Mouse (Mus musculus) large intestine, adult 2 months (tissue): ENCODE results near the gene Ccdc88a. TPM values are rescaled to one million over a fixed set of nuclear protein-coding genes. Genes with fewer than 3 reads are reported as not detected.
"Not testable (repeated sequence)": the region's sequence is repeated elsewhere in the genome, so short reads cannot be mapped to it uniquely, and the experiment has no call there.

Experiments used
- DNase-seq: peaks from one replicate; pipeline ENCODE4 v3.0.0-alpha.2; 2012; ENCODE audit warnings: low read depth, low spot score
- WGBS: fragments of 180-500 bp; shearing (Covaris S2); methylation state at CpG from one replicate; pipeline ENCODE4 v1.1.7; 2018; 5-methylcytosine and 5-hydroxymethylcytosine counted together
- polyA plus RNA-seq: library from polyadenylated mRNA; depleted of rRNA; stranded (reverse); fragments of >200 nt; gene quantifications from 2 replicates; pipeline ENCODE4 v1.2.3, GENCODE M21; 2012

Gene Ccdc88a
- polyA plus RNA-seq, 1 experiment, result 0.17 TPM

DNA sequence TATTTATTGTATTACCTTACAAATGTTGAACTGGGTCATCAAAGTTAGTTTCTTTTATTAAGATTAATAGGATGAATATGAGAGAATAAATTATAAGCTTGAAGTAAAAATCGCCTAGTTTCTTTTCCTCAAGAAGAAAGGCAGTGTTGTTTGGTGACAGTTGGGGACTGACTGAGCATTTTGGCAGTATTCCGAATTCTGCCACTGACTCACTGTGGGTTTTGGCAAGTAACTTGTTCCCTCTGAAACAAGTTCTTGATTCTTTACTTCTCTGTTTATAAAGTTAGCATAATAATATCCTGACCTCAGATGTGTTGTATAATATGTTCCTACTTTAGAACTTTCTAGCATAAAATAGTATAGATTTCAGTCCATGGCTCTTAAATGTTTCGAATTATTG, 55.3 kb downstream of the Ccdc88a start:
- 62% methylated on average over 3 of the region's 3 CpGs for WGBS
- no peak for DNase-seq

DNA sequence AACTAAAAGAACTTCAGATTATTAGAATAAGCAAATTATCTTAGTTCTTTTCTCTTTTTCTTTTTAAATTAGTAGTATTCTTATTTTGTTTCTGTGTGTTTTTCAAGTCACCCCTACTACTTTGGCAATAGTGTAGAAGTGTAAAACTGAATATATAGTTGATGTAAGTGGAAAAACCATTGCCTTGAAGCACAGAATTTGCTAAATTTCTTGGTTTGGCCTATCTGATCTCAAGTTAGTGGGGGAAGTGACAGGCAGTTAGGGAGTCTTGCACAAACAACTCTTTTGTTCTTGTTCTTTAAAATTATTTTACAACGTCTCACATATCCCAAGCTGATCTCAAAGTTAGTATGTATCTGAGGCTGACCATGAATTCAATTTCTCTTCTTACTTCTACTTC, 57.6 kb downstream of the Ccdc88a start:
- no peak for DNase-seq
- WGBS, result 65% methylated on average over 1 of the region's 1 CpGs

DNA sequence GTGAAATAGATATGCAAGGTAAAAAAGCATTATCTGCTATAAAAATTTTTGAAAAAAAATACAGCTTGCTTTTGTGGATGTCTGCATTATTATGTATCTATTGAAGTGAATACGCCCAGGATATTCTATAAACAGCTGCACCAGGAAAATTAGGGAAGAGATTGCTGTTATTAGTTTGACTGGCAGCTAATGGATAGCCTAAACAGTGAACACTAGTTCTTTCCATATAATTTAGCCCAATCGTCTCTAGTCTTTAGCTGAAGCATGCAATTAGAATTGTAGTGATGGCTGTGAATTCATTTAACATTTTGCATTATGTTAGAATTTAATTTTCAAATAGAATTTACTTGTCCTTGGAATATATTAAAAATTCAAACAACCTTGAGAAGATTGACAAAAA, 75.3 kb downstream of the Ccdc88a start:
- WGBS, result 84% methylated on average over 2 of the region's 2 CpGs
- DNase-seq, result no peak

DNA sequence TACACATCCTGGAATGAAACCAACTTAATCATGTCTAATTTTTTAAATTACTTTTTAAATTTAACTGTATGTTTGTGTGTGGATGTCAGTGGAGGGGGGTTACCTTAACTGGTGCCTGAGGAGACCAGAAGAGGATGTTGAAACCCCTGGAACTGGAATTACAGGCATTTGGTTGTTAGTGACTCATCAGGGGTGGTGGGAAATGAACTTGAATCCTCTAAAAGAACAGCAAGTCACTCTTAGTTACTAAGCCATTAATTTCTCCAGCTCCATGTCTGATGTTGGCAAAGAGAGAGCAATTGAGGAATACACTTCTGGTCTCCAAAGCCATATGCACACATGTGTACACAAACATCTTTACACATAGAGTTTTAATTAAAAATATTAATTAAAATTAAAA, 101.2 kb downstream of the Ccdc88a start:
- no peak for DNase-seq

DNA sequence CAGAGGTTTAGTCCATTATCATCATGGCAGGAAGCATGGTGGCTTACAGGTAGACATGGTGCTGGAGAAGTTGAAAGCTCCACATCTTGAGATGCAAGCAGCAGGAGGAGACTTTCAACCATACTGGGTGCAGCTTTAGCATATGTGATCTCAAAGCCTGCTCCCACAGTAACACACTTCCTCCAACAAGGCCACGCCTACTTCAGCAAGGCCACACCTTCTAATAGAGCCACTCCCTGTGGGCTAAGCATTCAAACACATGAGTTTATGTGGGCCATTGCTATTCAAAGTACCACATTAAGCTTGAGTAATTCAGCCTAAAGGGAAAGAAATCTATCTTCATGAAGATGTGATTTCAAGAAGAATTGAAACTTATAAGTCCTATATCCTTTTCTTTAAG, 119.7 kb downstream of the Ccdc88a start:
- no peak for DNase-seq
- 90% methylated on average over 1 of the region's 1 CpGs for WGBS

DNA sequence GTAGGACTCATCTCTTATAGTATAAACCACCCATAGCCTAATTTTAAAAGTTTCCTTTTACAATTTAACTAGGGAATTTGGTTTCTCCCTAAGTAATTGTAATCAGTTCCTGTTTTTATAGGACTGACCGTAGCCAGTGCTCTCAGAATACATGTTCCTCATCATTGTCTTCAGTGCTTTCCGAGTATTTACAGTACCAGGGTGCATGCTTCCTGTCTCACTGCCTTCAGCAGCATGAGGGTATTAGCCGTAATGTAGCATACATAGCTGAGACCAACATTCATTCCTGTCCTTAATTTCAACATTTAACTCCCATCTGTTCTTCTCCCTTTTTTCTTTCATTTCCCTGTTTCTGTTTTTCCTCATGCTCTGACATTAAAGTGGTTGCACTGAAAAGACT, 123.5 kb downstream of the Ccdc88a start:
- WGBS, result 77% methylated on average over 3 of the region's 3 CpGs
- no peak for DNase-seq

DNA sequence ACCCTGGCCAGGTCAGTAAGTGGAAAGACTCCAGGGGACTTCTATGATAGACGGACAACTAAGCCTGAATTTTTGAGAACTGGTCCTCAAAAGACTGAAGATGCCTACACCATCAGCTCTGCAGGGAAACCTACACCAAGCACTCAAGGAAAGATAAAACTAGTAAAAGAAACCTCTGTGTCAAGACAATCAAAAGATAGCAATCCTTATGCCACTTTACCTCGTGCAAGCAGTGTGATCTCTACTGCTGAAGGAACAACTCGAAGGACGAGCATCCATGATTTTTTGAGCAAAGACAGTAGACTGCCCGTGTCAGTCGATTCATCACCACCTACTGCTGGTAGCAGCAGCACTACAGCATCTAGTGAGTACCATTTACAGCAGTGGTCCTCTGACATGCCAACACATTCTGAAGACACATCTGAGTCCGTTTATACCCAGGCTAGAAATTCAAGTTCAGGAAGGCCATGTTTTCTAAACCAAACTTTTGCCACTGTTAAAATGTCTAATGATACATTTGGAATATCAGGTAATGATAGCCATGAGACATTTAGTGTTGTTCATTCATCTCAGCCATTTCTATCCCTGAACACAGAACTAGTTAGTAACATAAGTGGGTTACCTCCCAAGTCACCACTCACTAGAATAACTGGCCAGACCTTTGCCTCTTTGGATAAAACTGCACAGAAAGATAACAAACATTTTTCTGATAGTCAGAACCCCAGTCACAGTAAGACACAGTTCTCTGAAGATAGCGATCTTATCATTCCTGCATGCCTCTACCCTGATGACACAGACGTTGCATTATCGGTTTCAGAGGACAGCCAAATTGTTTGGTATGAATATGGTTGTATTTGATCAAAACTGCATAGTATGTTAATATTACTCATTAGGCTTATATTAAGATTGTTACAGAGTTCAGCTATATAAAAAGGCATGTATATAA, 130.8 kb downstream of the Ccdc88a start:
- DNase-seq, result no peak
- WGBS, result 89% methylated on average over 10 of the region's 10 CpGs

DNA sequence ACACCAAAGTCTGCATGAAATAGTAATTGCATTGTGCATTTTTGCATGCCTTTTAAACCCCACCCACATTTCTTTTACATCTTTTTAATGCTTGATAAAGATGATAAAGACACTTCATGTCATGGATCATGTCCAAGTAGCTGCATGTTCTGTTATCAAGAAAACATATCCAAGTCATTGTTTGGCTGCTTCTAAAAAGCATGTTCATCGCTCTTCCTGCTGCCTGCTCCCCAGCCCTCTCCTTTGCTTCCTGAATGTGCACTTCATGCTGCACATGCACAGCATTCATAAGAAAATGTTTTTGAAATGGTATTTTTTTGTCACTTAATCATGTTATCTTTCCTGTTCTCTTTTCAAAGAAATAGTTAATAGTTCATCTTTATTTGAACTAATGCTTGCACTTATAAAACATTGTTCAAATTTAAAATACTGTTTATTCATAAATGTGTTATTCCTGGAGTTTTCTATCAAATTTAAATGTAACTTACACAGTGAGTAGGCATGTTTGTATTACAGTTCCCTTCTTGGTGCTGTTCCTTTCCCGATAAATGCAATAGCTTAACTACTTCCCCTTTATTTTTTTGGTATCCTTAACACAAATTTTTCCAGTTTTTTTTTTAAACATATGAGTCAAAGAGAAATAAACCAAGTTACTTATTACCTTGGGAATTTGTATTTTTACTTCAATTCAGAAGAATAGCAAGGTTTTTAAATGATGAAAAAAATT, 131.6 kb downstream of the Ccdc88a start:
- WGBS, result 87% methylated on average over 2 of the region's 2 CpGs

DNA sequence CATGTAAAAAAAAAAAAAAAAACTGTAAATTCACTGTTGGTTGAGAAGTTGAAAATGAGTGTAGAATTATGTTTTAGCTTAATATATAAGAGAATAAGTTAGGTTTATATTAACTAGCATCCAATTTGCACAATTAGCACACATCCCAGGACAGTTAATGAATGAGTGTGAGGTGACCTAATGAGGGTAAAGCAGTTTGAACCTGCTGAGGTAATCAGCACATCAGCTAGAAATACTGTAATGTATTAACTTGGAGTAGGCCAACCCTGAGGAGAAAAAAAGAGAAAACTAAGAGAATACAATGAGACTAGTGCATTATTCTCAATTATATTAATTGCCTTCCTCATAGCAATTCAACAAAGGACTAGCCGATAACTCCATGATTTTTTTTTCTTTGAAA, 136.0 kb downstream of the Ccdc88a start:
- DNase-seq, result no peak
- WGBS, result 100% methylated on average over 1 of the region's 1 CpGs

More for the DNA sequence above, 131.6 kb downstream of the Ccdc88a start:
- DNase-seq, result no peak

DNA sequence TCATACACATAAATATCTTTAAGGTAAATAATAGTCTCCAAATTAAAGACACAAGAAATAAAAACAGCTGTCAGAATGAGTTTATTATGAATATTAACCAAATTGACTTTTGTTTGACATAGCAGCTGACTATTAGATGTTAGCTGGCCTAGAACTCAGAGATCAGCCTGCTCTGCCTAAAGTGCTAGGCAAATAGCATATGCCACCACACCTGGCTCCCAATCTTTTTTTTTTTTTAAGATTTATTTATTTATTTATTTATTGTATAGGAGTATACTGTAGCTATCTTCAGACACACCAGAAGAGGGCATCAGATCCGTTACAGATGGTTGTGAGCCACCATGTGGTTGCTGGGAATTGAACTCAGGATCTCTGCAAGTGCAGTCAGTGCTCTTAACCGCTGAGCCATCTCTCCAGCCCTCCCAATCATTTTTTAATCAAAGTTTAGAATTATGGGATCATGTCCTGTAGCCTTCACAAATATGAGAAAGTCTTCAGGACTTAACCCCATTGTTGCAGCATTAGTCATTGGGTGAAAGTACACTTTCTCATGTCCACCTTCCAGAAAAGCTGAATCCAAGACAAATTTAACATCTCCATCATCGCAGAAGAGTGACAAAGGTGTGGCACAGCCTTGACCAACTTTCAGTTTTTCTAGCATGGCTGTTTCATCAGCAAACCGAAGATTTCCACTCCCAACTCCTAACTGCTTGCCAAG, 139.5 kb downstream of the Ccdc88a start:
- 83% methylated on average over 4 of the region's 4 CpGs for WGBS
- no peak for DNase-seq

DNA sequence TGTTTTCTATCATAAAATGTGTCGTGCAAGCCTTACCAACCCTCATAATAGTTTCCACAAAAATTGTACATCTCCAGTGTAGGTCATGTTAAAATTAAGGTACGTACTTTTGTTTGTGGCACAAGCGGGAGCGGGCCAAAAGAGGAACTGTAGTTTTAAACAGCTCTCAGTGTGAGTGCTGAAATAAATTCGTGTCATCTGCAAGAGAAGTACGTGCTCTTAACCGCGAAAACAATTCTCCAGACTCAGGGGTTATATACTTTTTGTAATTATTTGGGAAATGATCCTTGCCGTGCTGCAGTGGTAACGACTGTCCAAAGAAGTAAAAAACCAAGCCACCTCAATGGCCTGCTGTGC, 140.8 kb downstream of the Ccdc88a start:
- no peak for DNase-seq
- WGBS, result 15% methylated on average over 10 of the region's 10 CpGs

DNA sequence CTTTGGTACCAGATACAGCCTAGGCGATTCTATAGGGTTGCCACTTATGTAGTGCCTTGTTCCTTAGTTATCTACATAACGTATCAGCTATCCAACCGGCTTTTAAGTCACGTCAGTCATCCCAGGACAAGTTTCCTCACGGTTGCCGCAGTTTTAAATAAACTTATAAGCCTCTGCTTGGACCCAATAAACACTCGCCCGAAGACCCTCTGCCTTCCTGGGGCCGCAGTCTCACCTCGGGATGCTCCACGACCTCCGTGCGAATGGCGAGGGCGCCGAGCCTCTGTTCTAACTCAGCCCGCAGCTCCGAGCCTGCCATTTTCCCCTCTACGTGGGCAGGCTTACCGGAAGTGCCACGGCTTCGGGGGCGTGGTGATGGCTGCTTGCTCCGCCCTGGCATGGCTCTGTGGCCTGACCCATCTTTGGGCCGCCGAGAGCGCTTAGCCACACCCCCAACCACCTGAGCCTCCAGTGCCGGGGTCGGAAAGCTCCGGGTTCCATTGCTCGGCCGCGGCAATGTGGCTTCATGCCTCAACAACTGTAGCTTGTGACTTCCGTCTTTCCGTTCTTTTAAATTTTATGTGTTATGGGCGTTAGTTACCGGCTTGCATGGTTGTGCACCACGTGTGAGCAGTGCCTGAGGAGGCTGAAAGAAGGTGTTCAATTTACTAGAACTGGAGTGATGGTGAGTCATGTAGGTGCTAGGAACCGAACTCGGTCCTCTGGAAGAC, 141.4 kb downstream of the Ccdc88a start, which contains the start of gene Prorsd1:
Gene Prorsd1 (minus strand): TSS at position 352 of the 731 bp plus-strand sequence.
- peak; percentile 75 for DNase-seq
- WGBS, result under 1% methylated on average over 40 of the region's 40 CpGs

DNA sequence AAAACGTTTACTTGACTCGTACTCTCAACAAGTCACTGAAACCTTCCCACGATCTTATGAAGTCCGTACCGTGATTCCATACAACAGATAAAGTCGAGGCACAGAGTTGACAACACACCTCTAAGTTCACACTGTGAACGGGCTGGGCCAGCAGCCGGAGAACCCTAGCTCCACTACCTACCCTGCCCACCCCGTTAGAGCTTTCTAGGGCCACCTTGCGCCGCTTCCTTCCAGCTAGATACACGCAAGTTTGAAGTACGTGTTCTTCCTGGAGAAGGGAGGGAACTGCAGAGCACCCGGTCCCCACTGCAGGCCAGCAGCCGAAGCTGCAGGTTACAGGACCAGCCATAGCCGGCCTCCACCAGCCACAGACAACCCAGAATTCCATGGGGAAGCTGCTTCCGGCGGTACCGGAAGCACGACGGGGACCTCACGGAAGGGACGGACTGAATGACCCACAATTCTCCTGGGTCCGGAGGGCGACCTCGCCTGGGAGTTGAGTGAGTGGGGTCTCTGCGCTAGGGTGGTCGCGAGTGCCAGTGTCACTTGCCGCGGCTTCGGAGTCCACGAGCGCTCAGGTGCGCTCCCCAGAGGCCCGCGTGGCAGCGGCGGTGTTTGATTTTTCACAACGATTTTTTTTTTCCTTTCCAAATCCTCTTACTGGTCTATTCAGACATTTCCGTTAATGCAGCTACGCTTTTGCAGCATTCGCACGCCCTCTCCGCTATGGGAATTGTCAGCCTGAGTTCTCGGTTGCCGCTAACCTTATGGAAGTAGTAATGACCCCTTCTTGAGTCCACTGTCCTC, 152.7 kb downstream of the Ccdc88a start, which contains the start of gene Mtif2:
Gene Mtif2 (plus strand): TSS at position 421 of the 807 bp plus-strand sequence.
- WGBS, result 2% methylated on average over 47 of the region's 47 CpGs

DNA sequence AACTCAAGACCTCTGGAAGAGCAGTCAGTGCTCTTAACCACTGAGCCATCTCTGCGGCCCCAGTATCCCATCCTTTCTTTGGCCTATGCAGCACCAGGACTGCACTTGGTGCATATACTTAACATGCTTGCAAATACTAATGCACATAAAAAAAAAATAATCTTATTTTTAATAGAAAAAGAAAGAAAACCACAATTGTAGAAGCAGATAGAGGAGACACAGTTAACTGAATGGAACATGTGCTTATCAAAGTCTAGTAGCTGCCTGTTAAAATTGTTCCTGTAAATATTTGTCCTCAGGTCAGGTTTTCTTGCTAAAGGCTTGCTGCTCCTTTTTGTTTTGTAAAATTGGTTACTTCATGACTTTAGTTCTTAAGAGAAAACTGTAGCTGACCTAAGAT, 164.7 kb downstream of the Ccdc88a start:
- 100% methylated on average over 1 of the region's 1 CpGs for WGBS
- no peak for DNase-seq

More for the DNA sequence above, 152.7 kb downstream of the Ccdc88a start, which contains the start of gene Mtif2:
- DNase-seq, result peak; percentile 53

DNA sequence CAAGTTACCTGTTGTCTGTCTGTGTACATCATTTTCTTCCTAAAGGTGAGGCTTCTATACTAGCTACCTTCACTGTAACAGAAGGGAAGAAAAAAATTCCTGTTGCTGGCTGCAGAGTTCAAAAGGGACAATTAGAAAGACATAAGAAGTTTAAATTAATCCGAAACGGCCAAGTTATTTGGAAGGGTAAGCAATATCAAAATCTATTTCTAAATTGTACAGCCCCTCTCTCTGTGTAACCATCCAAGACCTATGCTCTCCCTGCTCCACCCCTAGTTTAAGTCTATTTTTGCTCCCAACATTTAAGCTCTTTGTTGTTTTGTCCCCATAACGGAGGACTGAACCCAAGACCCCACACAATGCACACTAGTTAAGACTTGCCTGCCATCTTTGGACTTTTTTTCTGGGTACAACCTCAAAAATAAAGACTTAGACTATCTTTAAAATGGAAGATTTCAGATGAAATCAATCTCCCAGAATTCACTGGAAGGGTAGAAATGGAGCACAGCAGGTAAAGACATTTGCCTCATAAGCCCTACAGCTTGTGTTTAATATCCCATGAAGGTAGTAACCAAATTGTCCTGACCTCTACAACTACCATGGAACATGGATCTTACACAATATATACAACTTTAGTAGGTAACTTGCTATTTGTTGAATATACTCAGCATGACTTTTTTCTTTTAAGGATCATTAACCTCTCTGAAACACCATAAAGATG, 170.9 kb downstream of the Ccdc88a start:
- no peak for DNase-seq
- WGBS, result 88% methylated on average over 3 of the region's 3 CpGs

DNA sequence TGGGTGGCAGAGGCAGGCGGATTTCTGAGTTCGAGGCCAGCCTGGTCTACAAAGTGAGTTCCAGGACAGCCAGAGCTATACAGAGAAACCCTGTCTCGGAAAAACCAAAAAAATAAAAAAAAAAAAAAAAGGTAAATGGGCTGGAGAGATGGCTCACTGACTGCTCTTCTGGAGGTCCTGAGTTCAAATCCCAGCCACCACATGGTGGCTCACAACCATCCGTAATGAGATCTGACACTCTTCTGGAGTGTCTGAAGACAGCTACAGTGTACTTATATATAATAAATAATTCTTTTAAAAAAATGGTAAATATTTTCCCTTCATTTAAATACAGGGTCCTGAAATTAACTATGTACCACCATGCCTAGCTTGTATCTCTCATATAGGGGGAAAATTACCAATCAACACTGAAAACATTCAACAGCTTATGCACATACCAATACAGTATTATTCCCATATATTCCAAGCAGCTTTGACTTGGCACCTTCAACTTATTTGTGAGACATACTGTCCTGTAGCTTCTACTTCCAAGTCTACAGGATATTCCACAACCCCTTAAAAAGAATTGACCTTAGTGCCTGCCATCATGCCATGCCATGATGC, 171.8 kb downstream of the Ccdc88a start:
- WGBS, result 91% methylated on average over 4 of the region's 4 CpGs
- not testable (repeated sequence) for DNase-seq

DNA sequence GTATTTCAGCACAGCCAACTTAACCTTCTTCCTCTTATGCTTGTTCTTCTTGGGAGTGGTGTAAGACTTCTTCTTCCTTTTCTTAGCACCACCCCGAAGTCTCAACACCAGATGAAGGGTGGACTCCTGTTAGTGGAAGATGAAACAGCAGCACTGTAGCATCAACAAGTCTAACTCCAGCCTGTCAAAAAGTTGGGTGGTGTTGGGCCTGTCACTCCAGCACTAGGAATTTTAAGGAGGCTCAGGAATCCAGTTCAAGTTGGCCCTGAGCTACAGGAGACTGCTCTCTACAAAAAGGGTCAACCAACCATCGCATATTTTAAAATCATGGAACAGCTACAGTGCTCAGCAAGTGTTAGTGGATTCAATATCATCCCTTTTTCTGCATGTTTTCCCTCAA, 172.8 kb downstream of the Ccdc88a start:
- WGBS, result 77% methylated on average over 2 of the region's 2 CpGs

DNA sequence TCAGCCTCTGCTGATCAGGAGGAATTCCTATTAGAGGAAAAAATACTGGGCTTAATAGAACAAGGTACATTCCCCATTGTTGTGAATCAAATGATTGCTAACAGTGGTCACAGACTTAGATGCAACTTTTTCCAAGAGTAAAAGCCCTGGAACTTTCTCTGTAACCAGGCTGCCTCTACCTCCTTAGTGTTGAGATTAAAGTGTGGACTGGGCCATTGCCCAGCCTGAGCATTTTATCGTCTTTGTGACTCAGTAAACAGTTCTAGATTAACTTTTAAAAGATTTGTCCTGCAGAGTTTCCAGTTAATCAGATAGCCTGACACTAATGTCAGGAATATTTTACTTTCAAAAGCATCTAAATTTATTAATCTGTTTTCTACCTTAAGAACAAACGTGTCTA, 173.3 kb downstream of the Ccdc88a start:
- 5% methylated on average over 2 of the region's 2 CpGs for WGBS
- DNase-seq, result no peak

More for the DNA sequence above, 172.8 kb downstream of the Ccdc88a start:
- DNase-seq, result not testable (repeated sequence)
